Mouse (Mus musculus) liver, embryonic 15.5 days (tissue): ENCODE measurements around the gene Gemin5. TPM values are rescaled to one million over a fixed set of nuclear protein-coding genes. Genes with fewer than 3 reads are reported as not detected.
"Not testable (repeated sequence)": the region's sequence is repeated elsewhere in the genome, so short reads cannot be mapped to it uniquely, and the experiment has no call there.

Source experiments
- ATAC-seq: fragments of 200-750 bp; cut with Nextera tagmentation; 2 replicates; pipeline ENCODE4 v1.8.0; 2017; ENCODE audit warnings: moderate number of reproducible peaks, mild to moderate bottlenecking, moderate library complexity; ENCODE audit not compliant: insufficient read depth
- H3K27ac ChIP-seq: fragments of 300-500 bp; sonication (generic); replicated peaks from 2 replicates; pipeline ENCODE4 v1.5.1; 2015; ENCODE audit warnings: mild to moderate bottlenecking, inconsistent platforms
- H3K27me3 ChIP-seq: fragments of 300-500 bp; sonication (generic); 2 replicates; pipeline ENCODE4 v1.6.1; 2015; ENCODE audit warnings: mild to moderate bottlenecking, inconsistent platforms
- H3K36me3 ChIP-seq: fragments of 300-500 bp; sonication (generic); replicated peaks from 2 replicates; pipeline ENCODE4 v1.6.1; 2015; ENCODE audit warnings: moderate library complexity, mild to moderate bottlenecking, inconsistent platforms
- H3K4me1 ChIP-seq: fragments of 300-500 bp; sonication (generic); replicated peaks from 2 replicates; pipeline ENCODE4 v1.6.1; 2015; ENCODE audit warnings: inconsistent platforms
- H3K4me2 ChIP-seq: fragments of 300-500 bp; sonication (generic); 2 replicates; pipeline ENCODE4 v1.6.1; 2015; ENCODE audit warnings: moderate library complexity, mild to moderate bottlenecking, inconsistent platforms
- H3K4me3 ChIP-seq: fragments of 300-500 bp; sonication (generic); replicated peaks from 2 replicates; pipeline ENCODE4 v1.5.1; 2015; ENCODE audit warnings: mild to moderate bottlenecking, inconsistent platforms
- H3K9ac ChIP-seq: fragments of 300-500 bp; sonication (generic); 2 replicates; pipeline ENCODE4 v1.6.1; 2015; ENCODE audit warnings: moderate library complexity, mild to moderate bottlenecking, inconsistent platforms
- H3K9me3 ChIP-seq: fragments of 300-500 bp; sonication (generic); replicated peaks from 2 replicates; pipeline ENCODE4 v1.6.1; 2016; ENCODE audit warnings: inconsistent platforms
- WGBS: fragments of 180-500 bp; shearing (Covaris S2); methylation state at CpG from one replicate; pipeline ENCODE4 v1.1.7; 2015; ENCODE audit warnings: mixed read lengths; ENCODE audit not compliant: insufficient replicate concordance; 5-methylcytosine and 5-hydroxymethylcytosine counted together
- polyA plus RNA-seq: library from polyadenylated mRNA; unstranded; fragments of >200 nt; fragmentation: Nextera tagmentation; extraction: Ambion mirVana; gene quantifications from 2 replicates; pipeline ENCODE4 v1.2.1, GENCODE M21; 2015

The Gemin5 gene
- 9.3 and 9.8 TPM in 2 replicates for polyA plus RNA-seq

DNA sequence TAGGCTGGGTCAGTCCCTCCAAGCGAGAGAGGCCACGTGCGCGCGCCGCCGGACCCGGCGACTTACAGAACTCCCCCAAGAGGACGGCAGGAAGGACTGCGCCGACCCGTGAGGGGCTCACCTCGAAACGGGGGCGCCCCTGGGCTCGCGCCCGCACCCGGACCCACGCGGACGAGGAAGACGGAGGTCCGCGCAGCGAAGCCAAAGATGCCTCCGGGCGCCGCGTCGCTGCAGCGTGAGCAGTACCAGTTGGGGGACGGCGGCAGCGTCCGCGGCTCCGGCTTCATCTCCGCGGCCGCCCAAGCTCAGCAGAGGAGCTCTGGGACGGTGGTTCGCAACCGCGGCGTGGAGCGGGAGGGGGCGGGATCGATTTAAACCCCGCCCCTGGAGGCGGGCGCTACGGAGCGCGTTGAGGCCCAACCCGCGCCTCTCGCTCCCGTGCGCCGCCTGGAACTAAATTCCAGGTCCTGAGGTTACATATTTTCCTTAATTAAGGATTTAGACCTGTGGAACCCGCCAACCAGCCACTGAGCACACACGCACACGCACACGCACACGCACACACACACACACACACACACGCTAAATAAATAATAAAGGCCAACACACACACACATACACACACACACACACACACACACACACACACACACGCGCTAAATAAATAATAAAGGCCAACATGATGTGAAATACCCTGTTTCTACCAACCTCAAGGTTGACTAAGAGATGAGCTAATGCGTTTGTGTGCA is at the start of gene Gemin5:
Gene Gemin5 (minus strand): TSS at position 373 of the 749 bp plus-strand sequence.
- Histone ChIP-seq H3K4me1 (peaks cover 49% of the 10 kb centered on the region), H3K4me2 (peak within 1 kb of the TSS; percentile 94), H3K27me3 (no peaks in the 10 kb centered on the region), H3K9ac (peak within 1 kb of the TSS; percentile 90), H3K27ac (peak within 1 kb of the TSS; percentile 74), H3K36me3 (peaks cover 39% of the 10 kb centered on the region), H3K9me3 (0 out of 2 replicates have a peak, but pooled peaks cover under 1% of the 10 kb centered on the region), H3K4me3 (peak within 1 kb of the TSS; percentile 95)
- peak; percentile 77 for ATAC-seq
- under 1% methylated on average over 71 of the region's 71 CpGs for WGBS

DNA sequence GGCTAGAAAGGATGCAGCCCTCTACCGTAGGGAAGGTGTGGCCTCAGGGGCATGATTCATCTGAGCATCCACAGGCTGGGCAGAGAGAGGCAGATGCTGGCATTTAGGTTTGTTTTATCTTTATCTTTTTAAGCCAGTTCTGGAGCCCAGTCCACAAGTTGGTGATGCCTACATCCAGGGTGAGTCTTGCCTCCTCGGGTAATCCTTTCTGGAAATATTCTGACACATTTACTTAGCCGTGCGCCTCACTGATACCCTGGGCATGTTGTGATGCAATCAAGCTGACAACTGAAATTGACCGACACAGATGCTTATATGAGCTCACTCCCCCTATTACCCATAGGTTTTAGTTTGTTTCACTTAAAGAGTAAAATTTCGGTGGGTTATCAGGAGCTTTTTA is 48.5 kb upstream of the Gemin5 start:
- H3K27me3 ChIP-seq = no peaks in the 10 kb centered on the region
- no peak overlapping the region for H3K4me3 ChIP-seq
- H3K27ac ChIP-seq = no peak overlapping the region
- H3K36me3 ChIP-seq = 0 out of 2 replicates have a peak, but pooled peaks cover 3% of the 10 kb centered on the region
- peaks cover 60% of the 10 kb centered on the region for H3K4me1 ChIP-seq
- no peak overlapping the region; the same call in 1 of the 2 replicates for H3K4me2 ChIP-seq
- H3K9ac ChIP-seq = no peak overlapping the region
- H3K9me3 ChIP-seq = no peaks in the 10 kb centered on the region
- WGBS = 65% methylated on average over 6 of the region's 6 CpGs
- ATAC-seq = no peak

DNA sequence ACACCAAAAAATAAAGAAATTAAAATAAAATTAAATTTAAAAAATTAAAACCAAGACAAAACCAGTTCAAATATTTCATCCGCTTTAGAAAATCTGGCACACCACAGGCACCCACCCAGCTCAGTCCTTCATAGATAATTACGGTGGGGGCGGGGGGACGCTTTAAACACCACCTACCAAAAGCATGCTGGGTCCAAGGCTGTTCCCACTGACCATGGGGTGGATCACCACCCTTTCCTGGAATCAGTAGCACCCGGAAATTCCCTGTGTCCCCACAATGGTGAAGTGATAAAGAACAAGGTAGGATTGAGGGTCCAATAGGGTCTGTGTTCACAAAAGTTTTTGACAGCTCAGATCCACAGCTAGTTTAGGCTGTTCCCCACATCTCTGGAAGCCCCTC is 47.5 kb upstream of the Gemin5 start:
- no peak for ATAC-seq
- Histone ChIP-seq H3K4me1 (peaks cover 70% of the 10 kb centered on the region), H3K27ac (0 out of 2 replicates have a peak overlapping the region, but pooled peaks have one; percentile 2), H3K36me3 (0 out of 2 replicates have a peak, but pooled peaks cover 3% of the 10 kb centered on the region), H3K9ac (peak overlapping the region; percentile 16; the same call in 1 of the 2 replicates), H3K27me3 (no peaks in the 10 kb centered on the region), H3K4me2 (peak overlapping the region; percentile 78), H3K4me3 (peak overlapping the region; percentile 79), H3K9me3 (no peaks in the 10 kb centered on the region)
- WGBS = 64% methylated on average over 5 of the region's 5 CpGs

DNA sequence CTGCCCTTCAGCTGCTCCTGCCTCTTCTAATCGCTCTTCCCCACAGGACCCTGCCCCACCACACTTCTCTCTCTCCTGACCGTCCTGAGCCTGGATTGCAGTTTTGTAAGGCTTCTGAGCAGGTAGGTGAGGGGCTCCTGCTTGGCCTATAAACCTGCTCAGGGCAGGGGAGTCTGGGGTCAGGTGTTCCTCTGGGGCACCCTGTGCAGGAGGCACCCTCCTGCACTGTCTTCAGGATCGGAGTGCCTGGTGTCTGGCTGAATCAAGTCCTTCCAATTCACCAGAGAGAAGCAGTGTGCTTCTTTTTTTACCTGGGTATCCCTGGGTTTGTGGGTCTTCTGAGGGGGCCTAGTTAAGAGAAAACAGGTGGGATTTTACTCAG is 46.7 kb upstream of the Gemin5 start:
- peaks cover 78% of the 10 kb centered on the region for H3K4me1 ChIP-seq
- H3K27ac ChIP-seq = peak overlapping the region; percentile 87
- H3K4me3 ChIP-seq = peak overlapping the region; percentile 79
- ATAC-seq, H3K36me3 ChIP-seq, H3K27me3 ChIP-seq, H3K9me3 ChIP-seq: not testable (repeated sequence)
- peak overlapping the region; percentile 78 for H3K4me2 ChIP-seq
- H3K9ac ChIP-seq = peak overlapping the region; percentile 51; the same call in 1 of the 2 replicates
- WGBS = 4% methylated on average over 3 of the region's 3 CpGs

DNA sequence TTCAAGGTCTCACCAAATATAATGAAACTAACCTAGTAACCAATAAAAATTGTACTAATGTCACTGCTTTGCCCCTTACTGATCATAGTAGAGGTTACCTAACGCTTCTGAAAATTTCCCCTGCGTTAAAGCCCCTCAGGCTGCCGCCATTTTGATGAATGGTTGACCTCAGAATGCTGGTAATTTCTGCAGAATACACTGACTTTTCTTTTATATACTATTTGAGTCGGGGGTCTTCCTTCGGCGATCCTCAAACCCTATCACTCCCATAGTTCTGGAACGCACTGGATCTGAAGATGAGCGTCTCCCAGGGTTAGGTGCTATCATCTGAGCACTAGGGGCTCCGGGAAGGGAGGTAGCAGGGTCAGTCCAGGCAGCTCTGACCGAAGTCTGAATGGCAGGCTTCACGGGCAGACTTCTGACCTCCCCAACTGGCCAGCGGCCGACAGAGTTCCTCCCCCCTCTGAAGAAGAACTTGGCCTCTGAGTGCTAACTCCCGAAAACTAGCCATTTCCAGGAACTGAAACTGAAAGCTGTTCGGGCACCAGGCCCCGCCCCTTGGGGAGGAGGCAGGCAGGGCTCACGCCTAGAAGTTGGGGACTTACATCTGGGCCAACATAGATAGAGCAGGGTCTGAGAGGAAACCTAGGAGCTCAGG is 46.2 kb upstream of the Gemin5 start:
- H3K9me3 ChIP-seq = no peaks in the 10 kb centered on the region
- peaks cover 78% of the 10 kb centered on the region for H3K4me1 ChIP-seq

DNA sequence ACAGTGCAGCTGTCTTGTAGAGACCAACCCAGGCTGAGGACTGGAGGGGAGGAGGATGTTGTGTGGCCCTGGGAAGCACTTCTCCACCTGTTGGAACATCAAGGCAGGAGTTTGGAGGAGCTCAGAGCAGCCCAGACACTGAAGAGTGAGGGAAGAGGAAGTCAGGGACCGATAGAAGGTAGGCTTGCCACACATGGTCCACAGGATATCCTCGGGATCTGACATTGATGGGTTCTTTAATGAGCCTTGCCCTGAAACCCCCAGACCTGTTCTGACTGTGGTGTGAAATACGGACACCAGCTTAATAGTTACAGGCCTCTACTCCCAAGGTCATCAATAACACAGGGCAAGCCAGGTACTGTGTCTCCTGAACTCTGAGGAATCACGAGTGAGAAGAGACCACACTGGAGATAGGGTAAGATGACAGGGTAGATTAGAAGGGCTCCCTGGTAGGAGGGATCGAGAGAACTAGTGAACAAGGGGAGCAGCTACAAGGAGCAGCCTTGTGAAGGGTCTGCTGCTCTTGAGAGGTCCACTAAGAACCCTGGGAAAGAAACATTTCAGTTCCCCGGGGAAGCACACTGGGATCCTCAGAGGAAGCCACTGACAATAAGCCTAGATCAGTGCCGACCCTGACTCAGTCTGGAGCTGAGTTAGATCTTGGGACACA is 45.5 kb upstream of the Gemin5 start:
- no peaks in the 10 kb centered on the region for H3K27me3 ChIP-seq
- no peaks in the 10 kb centered on the region for H3K36me3 ChIP-seq
- H3K9me3 ChIP-seq = no peaks in the 10 kb centered on the region
- peak overlapping the region; percentile 79 for H3K4me3 ChIP-seq
- WGBS = 36% methylated on average over 7 of the region's 7 CpGs
- ATAC-seq = no peak
- H3K4me2 ChIP-seq = peak overlapping the region; percentile 78
- peaks cover 72% of the 10 kb centered on the region for H3K4me1 ChIP-seq
- H3K27ac ChIP-seq = peak overlapping the region; percentile 87; the same call in 1 of the 2 replicates
- H3K9ac ChIP-seq = peak overlapping the region; percentile 79; the same call in 1 of the 2 replicates

More for the DNA sequence above, 46.2 kb upstream of the Gemin5 start:
- Histone ChIP-seq H3K27me3 (no peaks in the 10 kb centered on the region), H3K27ac (peak overlapping the region; percentile 87), H3K4me2 (peak overlapping the region; percentile 78), H3K36me3 (0 out of 2 replicates have a peak, but pooled peaks cover 3% of the 10 kb centered on the region), H3K4me3 (peak overlapping the region; percentile 79), H3K9ac (peak overlapping the region; percentile 79)
- WGBS = 13% methylated on average over 17 of the region's 17 CpGs
- peak; percentile 94 for ATAC-seq

DNA sequence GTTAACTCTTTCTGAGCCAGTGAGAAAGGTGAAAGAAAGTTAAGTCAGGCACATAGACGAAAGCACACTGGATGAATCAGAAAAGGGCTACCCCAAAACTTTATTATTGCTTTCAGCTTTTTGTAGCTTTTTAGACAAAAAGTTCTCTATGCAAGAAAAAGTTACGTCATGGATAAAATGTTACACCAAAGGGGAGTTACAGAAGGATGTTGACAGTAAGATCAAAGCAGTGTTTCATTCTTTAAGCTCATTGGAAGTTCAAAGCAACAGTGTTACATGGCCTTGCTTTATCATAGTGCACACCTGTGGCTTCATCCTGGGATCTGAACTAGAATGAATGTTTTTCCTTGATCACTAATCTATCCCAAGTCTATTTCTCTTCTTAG is 43.3 kb upstream of the Gemin5 start:
- Histone ChIP-seq H3K27ac (peak overlapping the region; percentile 46), H3K36me3 (no peaks in the 10 kb centered on the region), H3K4me1 (peaks cover 55% of the 10 kb centered on the region), H3K9me3 (no peaks in the 10 kb centered on the region), H3K4me2 (0 out of 2 replicates have a peak overlapping the region, but pooled peaks have one; percentile 11), H3K9ac (no peak overlapping the region), H3K4me3 (no peak overlapping the region), H3K27me3 (no peaks in the 10 kb centered on the region)
- 51% methylated on average over 2 of the region's 2 CpGs for WGBS
- no peak for ATAC-seq

DNA sequence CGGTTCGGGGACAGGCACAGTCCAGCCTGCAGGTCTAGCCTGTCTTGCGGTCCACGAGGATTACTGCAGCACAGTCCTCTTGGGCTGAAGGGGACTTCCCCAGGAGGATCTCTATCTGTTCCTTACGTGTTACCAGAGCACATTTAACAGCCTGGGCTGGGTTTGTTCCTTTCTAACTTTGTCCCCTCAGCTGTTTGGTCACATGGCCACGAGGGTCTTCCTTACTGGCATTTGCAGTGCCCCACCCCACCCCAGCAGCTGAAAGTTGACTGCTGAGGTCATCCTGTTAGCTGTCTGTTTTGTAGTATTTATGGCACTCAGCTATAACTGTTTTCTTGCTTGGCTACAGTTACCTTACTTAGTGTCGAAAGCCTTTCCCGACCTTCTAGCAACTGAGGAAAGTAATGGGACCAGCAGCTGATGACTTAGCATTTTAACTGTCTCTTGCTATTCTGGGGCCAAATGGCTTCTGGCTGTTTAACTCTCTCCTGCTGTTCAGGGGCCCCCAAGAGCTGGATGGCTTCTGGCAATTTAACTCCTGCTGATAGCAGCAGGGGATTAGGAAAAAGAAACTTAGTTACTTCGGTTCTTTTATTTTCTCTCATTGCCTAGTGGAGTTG is 42.8 kb upstream of the Gemin5 start:
- no peak overlapping the region for H3K9ac ChIP-seq
- no peaks in the 10 kb centered on the region for H3K36me3 ChIP-seq
- 18% methylated on average over 9 of the region's 9 CpGs for WGBS
- peak overlapping the region; percentile 46 for H3K27ac ChIP-seq
- H3K4me3 ChIP-seq = no peak overlapping the region
- ATAC-seq = no peak
- no peaks in the 10 kb centered on the region for H3K9me3 ChIP-seq
- peak overlapping the region; percentile 11; the same call in 1 of the 2 replicates for H3K4me2 ChIP-seq
- H3K27me3 ChIP-seq = no peaks in the 10 kb centered on the region
- H3K4me1 ChIP-seq = peaks cover 51% of the 10 kb centered on the region

DNA sequence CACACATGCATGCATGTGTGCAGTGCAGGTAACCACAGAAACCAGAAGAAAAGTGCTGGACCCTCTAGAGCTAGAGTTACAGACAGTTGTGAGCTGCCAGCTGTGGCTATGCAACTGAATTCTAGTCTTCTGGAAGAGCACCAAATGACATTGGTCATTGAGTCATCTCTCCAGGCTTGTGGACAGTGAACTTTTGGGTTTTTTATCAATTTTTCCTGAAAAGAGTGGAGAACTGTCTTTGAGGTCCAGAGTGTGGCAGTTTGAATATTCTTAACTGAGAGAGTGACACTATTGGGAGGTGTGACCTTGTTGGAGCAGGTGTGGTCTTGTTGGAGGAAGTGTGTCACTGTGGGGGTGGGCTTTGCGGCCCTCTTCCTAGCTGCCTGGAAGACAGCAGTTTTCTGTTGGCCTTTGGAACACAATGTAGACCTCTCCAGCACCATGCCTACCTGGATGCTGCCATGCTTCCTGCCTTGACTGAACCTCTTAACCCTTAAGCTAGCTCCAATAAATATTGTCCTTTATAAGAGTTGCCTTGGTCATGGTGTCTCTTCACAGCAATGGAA is 42.1 kb upstream of the Gemin5 start:
- Histone ChIP-seq H3K4me1 (peaks cover 49% of the 10 kb centered on the region), H3K27ac (0 out of 2 replicates have a peak overlapping the region, but pooled peaks have one; percentile 46), H3K4me2 (no peak overlapping the region), H3K27me3 (no peaks in the 10 kb centered on the region), H3K9me3 (no peaks in the 10 kb centered on the region), H3K36me3 (no peaks in the 10 kb centered on the region), H3K4me3 (no peak overlapping the region), H3K9ac (no peak overlapping the region)
- WGBS = 73% methylated on average over 1 of the region's 1 CpGs
- ATAC-seq = no peak

DNA sequence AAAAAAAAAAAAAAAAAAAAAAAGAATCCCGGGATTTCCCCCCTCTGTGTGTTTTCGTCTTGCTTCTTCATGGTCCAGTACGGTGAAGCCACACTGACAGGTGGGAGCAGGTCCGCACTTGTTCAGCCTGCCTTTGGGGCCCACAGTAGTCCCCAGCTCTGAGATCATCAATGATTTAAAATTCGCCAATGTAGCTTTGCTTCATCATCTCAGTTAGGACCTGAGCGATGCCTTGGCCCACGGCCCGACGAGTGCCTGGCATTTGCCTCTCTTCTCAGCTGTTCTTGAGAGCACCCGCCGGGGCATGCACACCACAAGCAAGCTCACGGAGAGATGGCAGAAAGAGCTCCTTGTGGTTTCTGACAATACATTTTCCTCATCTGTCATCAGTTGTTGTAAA is 32.7 kb upstream of the Gemin5 start:
- no peak overlapping the region for H3K4me3 ChIP-seq

More for the DNA sequence above, 32.7 kb upstream of the Gemin5 start:
- Histone ChIP-seq H3K27ac (no peak overlapping the region), H3K4me2 (no peak overlapping the region), H3K9me3 (no peaks in the 10 kb centered on the region), H3K27me3 (no peaks in the 10 kb centered on the region), H3K4me1 (peaks cover 33% of the 10 kb centered on the region), H3K36me3 (no peaks in the 10 kb centered on the region), H3K9ac (no peak overlapping the region)
- WGBS = 78% methylated on average over 12 of the region's 12 CpGs
- ATAC-seq = no peak
